In the genomic region with DNA sequence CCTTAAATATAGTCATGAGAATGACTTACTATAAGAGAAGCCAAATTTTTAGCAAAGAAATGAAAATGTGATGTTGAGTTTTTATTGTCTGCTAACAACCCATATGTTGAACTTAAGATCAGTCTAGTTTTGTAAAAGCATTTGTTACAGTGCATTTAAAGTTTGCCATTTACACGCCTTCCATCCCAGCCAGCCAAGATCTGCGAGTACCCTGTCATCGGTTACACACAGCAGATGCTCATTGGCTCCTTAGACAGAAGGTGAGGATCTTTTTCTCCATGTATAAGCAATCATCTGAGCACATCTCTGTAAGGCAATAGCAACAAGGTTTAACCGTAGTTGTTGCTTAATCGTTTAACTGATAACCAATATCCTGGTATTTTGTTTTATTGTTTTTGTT, we compare ENCODE assay signal across 31 mouse cellular contexts.
"Had no signal": no experiment of that assay in that cellular context is flagged by ENCODE, and none has a peak within 500 bp of the region (broad histone marks: within the 10 kb centered on the region; RNA-seq: fewer than 3 reads in every experiment).

No protein-coding gene starts in this region.

- H3K9me3 ChIP-seq: limb, embryonic 12.5 days; limb, embryonic 13.5 days; limb, embryonic 15.5 days; liver, embryonic 12.5 days; liver, embryonic 13.5 days; liver, embryonic 15.5 days; lung, embryonic 15.5 days; megakaryocyte, embryonic 14.5 days; midbrain, embryonic 10.5 days; midbrain, embryonic 12.5 days; midbrain, embryonic 13.5 days; midbrain, embryonic 15.5 days; neural tube, embryonic 12.5 days had no signal

- H3K9ac ChIP-seq: limb, embryonic 12.5 days; limb, embryonic 13.5 days; limb, embryonic 15.5 days; liver, embryonic 12.5 days; liver, embryonic 13.5 days; liver, embryonic 14.5 days; liver, embryonic 15.5 days; liver, postnatal 0 days; lung, embryonic 14.5 days; lung, embryonic 15.5 days; midbrain, embryonic 12.5 days; midbrain, embryonic 13.5 days; midbrain, embryonic 15.5 days; neural tube, embryonic 12.5 days had no signal

- H3K4me1 ChIP-seq: limb, embryonic 12.5 days; limb, embryonic 13.5 days; limb, embryonic 15.5 days; liver, embryonic 12.5 days; liver, embryonic 13.5 days; liver, embryonic 15.5 days; lung, embryonic 15.5 days; midbrain, embryonic 10.5 days; midbrain, embryonic 12.5 days; midbrain, embryonic 13.5 days; midbrain, embryonic 15.5 days; neural tube, embryonic 12.5 days had no signal

- H3K27me3 ChIP-seq: limb, embryonic 12.5 days; limb, embryonic 13.5 days; limb, embryonic 15.5 days; liver, embryonic 12.5 days; liver, embryonic 13.5 days; liver, embryonic 15.5 days; lung, embryonic 15.5 days; megakaryocyte, embryonic 14.5 days; midbrain, embryonic 12.5 days; midbrain, embryonic 13.5 days; midbrain, embryonic 15.5 days; neural tube, embryonic 12.5 days had no signal

- DNase-seq: left cerebral cortex, postnatal 4 days; liver; liver, embryonic 13.5 days; liver, postnatal 0 days; lung, adult 18-20 months; lung, adult 2 months; lung, embryonic 14.5 days; lung, postnatal 10 days; lung, postnatal 14 days; lung, postnatal 36 days; lung, postnatal 4 days; midbrain, embryonic 14.5 days had no signal

- H3K36me3 ChIP-seq: limb, embryonic 12.5 days; limb, embryonic 13.5 days; limb, embryonic 15.5 days; liver, embryonic 12.5 days; liver, embryonic 13.5 days; lung, embryonic 15.5 days; midbrain, embryonic 10.5 days; midbrain, embryonic 12.5 days; midbrain, embryonic 13.5 days; midbrain, embryonic 15.5 days; neural tube, embryonic 12.5 days had no signal

- H3K27ac ChIP-seq: limb, embryonic 12.5 days; limb, embryonic 13.5 days; limb, embryonic 15.5 days; liver, embryonic 12.5 days; liver, embryonic 13.5 days; liver, embryonic 14.5 days; liver, embryonic 15.5 days; lung, embryonic 15.5 days; macrophage; midbrain, embryonic 10.5 days; midbrain, embryonic 12.5 days; midbrain, embryonic 13.5 days; midbrain, embryonic 15.5 days; neural tube, embryonic 12.5 days had no signal

- H3K4me2 ChIP-seq: limb, embryonic 12.5 days; limb, embryonic 13.5 days; limb, embryonic 15.5 days; liver, embryonic 11.5 days; liver, embryonic 12.5 days; liver, embryonic 13.5 days; liver, embryonic 15.5 days; lung, embryonic 14.5 days; lung, embryonic 15.5 days; midbrain, embryonic 11.5 days; midbrain, embryonic 12.5 days; midbrain, embryonic 13.5 days; midbrain, embryonic 15.5 days; neural tube, embryonic 12.5 days had no signal

- H3K4me3 ChIP-seq: limb, embryonic 12.5 days; limb, embryonic 13.5 days; limb, embryonic 15.5 days; liver, embryonic 12.5 days; liver, embryonic 13.5 days; liver, embryonic 15.5 days; lung, embryonic 15.5 days; megakaryocyte, embryonic 14.5 days; midbrain, embryonic 10.5 days; midbrain, embryonic 12.5 days; midbrain, embryonic 13.5 days; midbrain, embryonic 15.5 days; myocyte; neural tube, embryonic 12.5 days had no signal

- ATAC-seq: liver, embryonic 12.5 days; liver, postnatal 0 days; lung, postnatal 0 days; midbrain, embryonic 13.5 days; midbrain, embryonic 15.5 days; midbrain, embryonic 16.5 days had no signal
